Mouse (Mus musculus): ENCODE data around the gene Zhx3.

Gene Zhx3

GRCm38 (mm10) chr2:160760433-160761184 lies 112.2 kb downstream of the Zhx3 start:
- DNase-seq (ENCODE audit: low spot score) = no peak

DNA sequence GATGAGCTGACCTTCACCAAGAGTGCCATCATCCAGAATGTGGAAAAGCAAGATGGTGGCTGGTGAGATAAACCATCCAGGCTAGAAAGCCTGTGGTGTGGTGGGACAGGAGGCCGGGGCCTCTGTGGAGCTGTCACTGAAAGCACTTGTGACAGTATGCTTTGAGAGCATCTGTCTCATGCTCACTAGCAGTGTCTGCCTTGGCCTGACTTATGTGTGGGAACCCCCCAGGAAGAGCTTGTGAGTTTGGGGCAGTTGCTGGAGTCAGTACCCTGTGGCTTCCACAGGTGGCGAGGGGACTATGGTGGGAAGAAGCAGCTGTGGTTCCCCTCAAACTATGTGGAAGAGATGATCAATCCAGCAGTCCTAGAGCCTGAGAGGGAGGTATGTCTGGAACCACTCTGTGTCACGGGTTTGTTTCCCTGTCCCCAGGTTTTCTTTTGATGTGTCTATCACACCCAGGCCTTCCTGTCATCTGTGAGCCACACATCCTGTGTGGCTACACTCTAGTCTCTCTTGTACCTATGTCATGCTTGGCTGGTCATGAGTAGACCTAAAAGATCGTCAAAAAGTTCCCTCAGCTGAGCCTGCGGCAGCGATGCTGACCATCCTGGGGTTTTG lies 116.1 kb downstream of the Zhx3 start:
- no peak for DNase-seq (ENCODE audit: low spot score)

DNA sequence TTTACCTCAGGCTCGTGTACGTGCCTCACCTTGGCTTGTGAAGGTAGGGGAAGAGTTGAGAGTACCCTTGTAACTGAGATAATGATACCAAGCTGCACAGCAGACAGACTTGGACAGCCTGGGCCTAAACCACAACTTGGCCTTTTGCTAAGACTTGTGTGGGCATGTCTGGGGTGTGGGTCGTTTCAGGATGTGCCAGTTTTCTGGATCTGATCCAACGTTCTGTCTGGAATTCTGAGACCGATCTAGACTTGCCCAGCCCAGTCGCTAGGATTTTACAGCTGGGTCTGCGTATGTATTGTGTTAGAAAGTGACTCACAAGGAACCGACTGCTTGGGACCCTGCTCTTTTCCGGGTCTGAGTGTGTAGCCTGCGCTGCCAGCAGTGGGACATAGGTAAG lies 125.7 kb downstream of the Zhx3 start:
- no peak for DNase-seq (ENCODE audit: low spot score)

- DNase-seq (ENCODE audit: low spot score) = no peak
Observed at GRCm38 (mm10) chr2:160746637-160747036, 126.2 kb downstream of the Zhx3 start.

DNA sequence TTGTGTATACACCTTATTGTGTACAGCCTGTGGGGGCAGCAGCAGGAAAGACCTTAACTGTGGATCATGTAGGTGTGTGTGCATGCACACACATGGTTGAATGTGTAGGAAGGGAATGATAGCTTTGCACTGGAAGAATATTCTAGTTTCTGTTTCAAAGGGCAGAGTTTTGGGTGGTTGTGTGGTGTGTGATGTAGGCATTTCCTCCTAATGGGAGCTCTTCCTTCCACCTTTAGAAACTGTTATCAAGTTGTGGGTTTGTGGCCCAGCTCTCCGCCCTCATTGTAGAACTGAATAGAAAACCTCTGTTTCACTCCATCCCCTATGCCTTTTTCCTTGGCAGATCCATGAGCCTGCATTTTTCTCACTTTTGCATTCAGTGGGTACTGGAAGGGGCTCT lies 127.3 kb downstream of the Zhx3 start:
- no peak for DNase-seq (ENCODE audit: low spot score)

DNA sequence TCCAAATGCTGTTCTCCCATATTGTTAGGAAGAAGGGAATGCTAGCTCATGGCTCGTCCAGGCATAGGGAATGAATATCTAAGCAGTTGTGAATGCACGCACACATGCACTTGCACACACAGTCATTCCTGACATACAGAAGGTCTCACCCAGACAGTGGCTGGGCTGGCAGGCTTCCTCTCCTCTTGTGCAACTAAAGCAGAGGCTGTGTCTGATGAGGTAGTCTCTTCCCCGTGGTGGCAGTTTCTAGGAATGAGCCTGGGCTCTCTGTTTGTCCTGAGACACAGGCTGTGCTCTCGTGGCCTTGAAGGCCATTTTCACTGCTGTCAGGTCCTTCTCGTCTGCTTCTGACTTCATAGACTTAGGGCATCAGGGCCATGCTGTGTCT lies 128.0 kb downstream of the Zhx3 start:
- no peak for DNase-seq (ENCODE audit: low spot score)

DNA sequence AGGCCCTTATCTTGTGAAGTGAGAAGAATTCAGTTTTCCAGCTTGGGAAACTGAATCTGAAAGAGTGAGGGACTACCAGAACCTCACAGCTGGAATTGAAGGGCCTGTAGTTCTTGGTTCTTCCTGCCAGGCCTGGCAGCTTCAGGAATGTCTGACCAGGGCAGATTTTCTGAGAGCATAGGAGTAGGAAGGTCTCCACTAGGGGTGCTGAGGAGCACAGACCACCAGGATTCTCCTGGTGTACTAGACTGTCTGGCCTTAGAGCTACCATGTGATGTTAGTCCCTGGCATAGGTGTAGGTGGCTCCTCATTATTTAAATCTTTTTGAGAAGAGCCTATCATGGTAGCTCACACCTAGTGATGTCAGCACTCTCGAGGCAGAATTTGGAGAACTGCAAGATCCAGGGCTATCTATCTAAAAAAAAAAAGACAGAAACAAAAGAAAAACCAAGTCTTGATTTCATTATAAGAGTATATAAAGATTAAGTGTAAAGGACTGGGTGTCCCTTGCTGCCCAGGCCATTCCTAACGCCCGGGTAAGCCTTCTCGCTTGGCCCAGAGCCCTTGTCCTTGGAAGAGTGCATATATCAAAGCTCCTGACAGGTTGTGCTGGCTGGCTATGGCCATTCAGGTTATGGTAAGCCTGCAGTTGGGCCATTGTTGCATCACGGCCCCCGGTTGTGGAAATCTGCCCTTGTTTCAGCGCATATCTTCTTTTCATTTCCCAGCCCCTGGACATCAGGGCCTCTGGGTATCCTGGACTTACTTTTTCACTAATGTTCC lies 128.6 kb downstream of the Zhx3 start:
- DNase-seq (ENCODE audit: low spot score) = no peak

- peak; percentile 33 for DNase-seq (ENCODE audit: low spot score)
Observed at GRCm38 (mm10) chr2:160742161-160742609, 130.6 kb downstream of the Zhx3 start.

DNA sequence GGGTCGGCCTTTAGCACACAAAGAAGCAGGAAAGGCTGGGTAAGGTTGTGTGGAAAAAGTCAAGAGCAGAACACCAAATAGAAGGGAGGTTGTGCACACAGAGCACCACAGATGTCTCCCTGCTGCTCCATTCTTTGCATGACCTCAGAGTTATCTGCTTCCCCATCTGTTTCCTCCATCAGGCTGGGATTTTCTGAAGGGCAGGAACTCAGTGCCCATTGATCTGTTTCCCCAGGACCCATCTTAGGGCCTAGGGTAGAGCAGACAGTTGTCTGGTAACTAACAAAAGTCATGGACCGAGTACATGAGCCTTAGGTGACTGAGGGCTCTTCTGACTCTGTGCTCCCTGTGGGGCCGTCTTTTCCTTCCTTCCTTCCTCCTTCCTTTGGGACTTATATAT lies 131.2 kb downstream of the Zhx3 start:
- DNase-seq (ENCODE audit: low spot score) = no peak

DNA sequence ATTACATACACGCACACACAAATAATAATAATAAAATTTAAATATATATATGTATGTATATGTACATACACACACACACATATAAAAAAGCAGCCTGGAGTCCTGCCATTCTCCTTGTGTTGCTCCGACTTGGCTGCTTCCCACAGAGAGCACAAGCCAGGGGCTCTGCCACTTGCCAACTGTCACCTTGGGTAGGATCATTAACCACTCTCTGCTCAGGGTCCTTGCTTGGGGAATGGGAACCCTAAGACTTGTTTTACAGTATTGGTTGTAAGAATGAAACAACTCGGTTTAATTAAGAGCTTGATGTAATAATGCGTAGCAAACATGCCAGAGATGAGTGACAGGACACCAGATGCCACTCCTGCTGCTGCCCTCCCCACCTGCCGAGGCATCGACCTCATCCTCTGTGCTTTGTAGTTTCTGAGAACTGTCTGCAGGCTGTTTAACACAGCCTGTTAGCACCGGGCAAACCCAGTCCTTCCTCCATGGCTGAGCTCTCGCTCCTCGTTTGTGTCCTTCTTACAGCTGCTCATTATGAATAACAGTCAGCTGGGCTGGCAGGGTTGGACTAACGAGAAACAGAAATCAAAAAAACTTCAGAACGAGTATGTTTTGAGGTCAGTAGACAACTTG lies 132.2 kb downstream of the Zhx3 start:
- DNase-seq (ENCODE audit: low spot score) = no peak

GRCm38 (mm10) chr2:160739647-160740356 lies 133.0 kb downstream of the Zhx3 start:
- peak; percentile 78 for DNase-seq (ENCODE audit: low spot score)

DNA sequence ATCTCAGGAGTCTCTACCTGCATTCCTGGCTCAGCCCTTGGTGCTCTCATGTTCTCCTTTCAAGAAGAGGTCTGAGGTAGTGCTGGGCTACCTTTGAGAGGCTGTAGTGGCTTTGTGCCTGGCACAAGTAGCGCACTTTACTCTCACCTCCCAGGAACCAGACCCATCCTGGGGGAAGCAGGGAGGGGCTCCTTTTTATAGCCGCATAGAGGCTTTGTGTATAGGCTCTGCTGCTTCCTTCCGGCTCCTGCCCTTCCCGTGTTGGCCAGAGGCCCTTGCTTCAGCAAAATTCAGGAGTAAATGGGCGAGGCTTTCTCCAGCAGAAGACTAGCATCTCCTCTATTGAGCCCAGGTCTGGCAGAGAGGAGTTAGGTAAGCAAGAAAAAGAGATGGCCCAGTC lies 134.4 kb downstream of the Zhx3 start:
- DNase-seq (ENCODE audit: low spot score) = no peak

- DNase-seq (ENCODE audit: low spot score) = no peak
Observed at GRCm38 (mm10) chr2:160736466-160736865, 136.3 kb downstream of the Zhx3 start.

GRCm38 (mm10) chr2:160735706-160736310 lies 137.0 kb downstream of the Zhx3 start:
- DNase-seq (ENCODE audit: low spot score) = no peak

- no peak for DNase-seq (ENCODE audit: low spot score)
Observed at GRCm38 (mm10) chr2:160734331-160734730, 138.5 kb downstream of the Zhx3 start.

- DNase-seq (ENCODE audit: low spot score) = no peak
Observed at GRCm38 (mm10) chr2:160733131-160733531, 139.7 kb downstream of the Zhx3 start.

DNA sequence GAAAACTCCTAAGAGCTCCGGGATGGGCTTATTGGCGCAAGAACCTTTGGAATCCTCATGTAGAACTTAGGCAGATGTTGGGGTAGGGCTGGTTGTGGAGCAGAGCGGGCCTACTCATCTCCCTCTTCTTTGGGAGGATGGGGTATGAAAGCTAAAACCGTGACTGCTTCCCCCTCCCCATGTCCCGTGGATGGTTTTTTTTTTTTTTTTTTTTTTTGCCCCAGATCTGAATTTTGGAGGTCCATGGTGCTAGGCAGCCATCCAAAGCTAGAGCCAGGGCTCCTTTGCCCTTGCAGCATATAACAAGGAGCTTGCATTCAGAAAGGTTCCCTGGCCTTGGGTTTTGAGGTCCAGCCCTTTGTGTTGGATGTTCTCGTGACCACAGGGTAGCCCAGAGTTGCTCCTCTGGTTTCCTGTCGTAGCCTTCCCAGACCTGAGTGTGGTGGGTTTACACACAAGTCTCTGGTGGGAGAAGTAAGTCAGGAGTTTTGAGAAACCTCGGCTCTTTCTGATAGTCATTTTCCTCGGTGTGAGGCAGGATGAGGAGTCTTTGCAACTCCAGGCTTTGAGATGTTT lies 140.3 kb downstream of the Zhx3 start:
- DNase-seq (ENCODE audit: low spot score) = no peak

GRCm38 (mm10) chr2:160731839-160732261 lies 140.9 kb downstream of the Zhx3 start:
- DNase-seq (ENCODE audit: low spot score) = peak; percentile 80

- DNase-seq (ENCODE audit: low spot score) = peak; percentile 94
Observed at GRCm38 (mm10) chr2:160731117-160731838, 141.5 kb downstream of the Zhx3 start, which contains the start of gene Plcg1. TSS of gene Plcg1 (plus strand) at chr2:160731300.

DNA sequence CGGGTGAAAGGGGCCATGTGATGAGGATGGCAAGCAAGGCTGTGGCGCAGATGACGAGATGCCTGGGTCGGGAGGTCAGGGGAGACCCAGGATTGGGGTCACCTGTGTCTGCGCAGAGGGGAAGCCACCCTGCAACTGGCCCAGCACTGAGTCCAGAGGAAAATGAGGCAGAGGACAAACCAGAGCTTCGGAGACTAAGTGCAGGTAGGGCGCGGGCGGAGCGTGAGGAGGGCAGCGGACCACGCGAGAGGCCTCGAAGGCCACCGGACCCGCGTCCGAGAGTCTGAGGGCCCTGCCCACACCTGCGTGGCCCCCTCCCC lies 142.0 kb downstream of the Zhx3 start:
- DNase-seq (ENCODE audit: low spot score) = no peak

Data from yolk sac, embryonic 10.5 days (tissue).